8 mouse cellular contexts compared by ENCODE assay signal in the genomic region with DNA sequence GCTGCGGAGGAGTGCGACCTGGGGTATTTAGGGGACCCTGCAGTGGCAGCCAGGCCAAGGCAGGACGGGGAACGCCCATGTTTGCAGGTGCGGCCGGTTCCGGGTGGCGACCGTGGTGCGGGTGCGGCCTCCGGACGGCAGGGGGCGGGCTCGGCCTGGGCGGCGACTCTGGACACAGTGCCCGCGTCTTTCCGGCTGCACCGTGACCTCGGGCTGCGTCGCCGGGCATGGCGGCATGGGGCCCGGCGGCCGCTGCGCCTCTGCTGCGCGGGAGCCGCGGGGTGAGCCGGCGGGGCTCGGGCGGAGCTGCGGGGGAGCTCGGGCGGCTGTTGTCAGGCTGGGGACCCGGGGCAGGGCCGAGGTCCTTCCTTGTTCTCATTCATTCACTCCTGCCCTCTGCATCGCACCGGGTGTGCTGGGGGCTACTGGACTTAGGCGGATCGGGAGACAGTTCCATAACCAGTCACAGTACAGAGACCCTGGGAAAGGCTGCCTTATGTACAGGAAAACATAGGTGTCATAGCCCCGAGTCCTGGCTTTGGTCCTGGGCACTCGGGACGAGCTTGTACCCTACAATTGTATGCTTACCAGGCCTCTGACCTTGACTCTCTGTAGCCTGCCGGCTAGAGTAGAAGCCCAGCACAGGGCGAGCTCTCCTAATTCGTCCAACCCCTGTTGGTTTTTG. TPM values are rescaled to one million over a fixed set of nuclear protein-coding genes. Genes with fewer than 3 reads are reported as not detected.
A peak's percentile ranks its signal among the peaks of the same experiment; 100 is the strongest.
DNase-seq lines count a peak whose midpoint lies in the region; ATAC-seq and TF ChIP-seq lines count a peak whose summit lies in the region.

No protein-coding gene starts in this region.

- peaks cover 21% of the 10 kb centered on the region for H3K4me1 ChIP-seq in lung, embryonic 15.5 days
- H3K4me1 ChIP-seq in olfactory bulb, adult 2 months (ENCODE audit: control insufficient read depth, insufficient read depth, low read length): peaks cover 9% of the 10 kb centered on the region
- H3K4me1 ChIP-seq in thymus, adult 2 months (replicated peaks; ENCODE audit: control insufficient read depth, insufficient read depth, low read length): peaks cover 12% of the 10 kb centered on the region

- WGBS in lung, embryonic 15.5 days: under 1% methylated on average over 53 of the region's 53 CpGs
- under 1% methylated on average over 53 of the region's 53 CpGs for WGBS in olfactory bulb, adult 2 months
- under 1% methylated on average over 53 of the region's 53 CpGs for WGBS in thymus, adult 2 months

- TF ChIP-seq CTCF in olfactory bulb, adult 2 months (IDR thresholded peaks at IDR 0.05; ENCODE audit: insufficient read depth, low read depth, low read length): peak; percentile 81
- TF ChIP-seq CTCF in thymus, adult 2 months (IDR thresholded peaks at IDR 0.05; ENCODE audit: borderline replicate concordance, control insufficient read depth, extremely low read depth, insufficient read depth, low read length, poor library complexity): peak; percentile 88

- no peaks in the 10 kb centered on the region for H3K27me3 ChIP-seq in lung, embryonic 15.5 days
- H3K27me3 ChIP-seq in thymus, adult 2 months (ENCODE audit: control insufficient read depth, insufficient read depth, low read length): no peaks in the 10 kb centered on the region

- H3K9me3 ChIP-seq in lung, embryonic 15.5 days: no peaks in the 10 kb centered on the region

- peak overlapping the region; percentile 75 for H3K4me3 ChIP-seq in lung, embryonic 15.5 days
- H3K4me3 ChIP-seq in olfactory bulb, adult 2 months (ENCODE audit: insufficient read depth, low read depth, low read length): peak overlapping the region; percentile 90
- H3K4me3 ChIP-seq in thymus, adult 2 months (ENCODE audit: control insufficient read depth, insufficient read depth, low read length): peak overlapping the region; percentile 71

- peak; percentile 83 for DNase-seq in MN1 (ENCODE audit: low spot score)
- peak; percentile 94 for DNase-seq in cerebellum, adult 8-10 months
- DNase-seq in forelimb bud, embryonic 11.5 days (ENCODE audit: low read depth, low spot score): peak; percentile 72
- peak; percentile 49 for DNase-seq in layer of hippocampus, adult 9-10 months (ENCODE audit: low spot score)
- peak; percentile 96 for DNase-seq in thymus, adult 2 months

- peak; percentile 92 to 97 for ATAC-seq in hematopoietic stem cell, adult 5-6 weeks (replicated peaks in 1 of 2; ENCODE audit: insufficient read depth in 1 of 2, low FRiP score in 2 of 2, low TSS enrichment in 1 of 2, low read depth in 1 of 2, poor library complexity in 2 of 2, severe bottlenecking in 2 of 2)
- ATAC-seq in lung, embryonic 15.5 days (ENCODE audit: borderline replicate concordance, extremely low read depth, low FRiP score, low TSS enrichment): peak; percentile 90

- no peak overlapping the region for H3K27ac ChIP-seq in lung, embryonic 15.5 days
- no peak overlapping the region for H3K27ac ChIP-seq in olfactory bulb, adult 2 months (ENCODE audit: insufficient read depth, low read depth, low read length)
- no peak overlapping the region for H3K27ac ChIP-seq in thymus, adult 2 months (ENCODE audit: control insufficient read depth, insufficient read depth, low read length)

- peaks cover 18% of the 10 kb centered on the region for H3K36me3 ChIP-seq in lung, embryonic 15.5 days
- H3K36me3 ChIP-seq in thymus, adult 2 months (ENCODE audit: control insufficient read depth, insufficient read depth, low read length): peaks cover 4% of the 10 kb centered on the region; the same call in 1 of the 2 replicates

- peak overlapping the region; percentile 86 for H3K9ac ChIP-seq in lung, embryonic 15.5 days

- H3K4me2 ChIP-seq in lung, embryonic 15.5 days: peak overlapping the region; percentile 83

- TF ChIP-seq POLR2A in olfactory bulb, adult 2 months (IDR thresholded peaks at IDR 0.05; ENCODE audit: insufficient read depth, low read depth, low read length): peak; percentile 87
- TF ChIP-seq POLR2A in thymus, adult 2 months (IDR thresholded peaks at IDR 0.05; ENCODE audit: control insufficient read depth, extremely low read depth, insufficient read depth, low read length, poor library complexity): peak; percentile 66

RNA-seq across cellular contexts. Expression of a gene that starts 0.5 kb away (rescaled TPM):
- 53.2 and 53.4 TPM in 2 replicates for total RNA-seq in hematopoietic stem cell, adult 5-6 weeks (2017)
- 125 and 130 TPM in 2 replicates for polyA plus RNA-seq in lung, embryonic 15.5 days (2015; fragmentation: Nextera tagmentation; extraction: Ambion mirVana)
- not detected in 2 replicates for polyA plus RNA-seq in olfactory bulb, adult 2 months (2012; ENCODE audit: insufficient read depth, insufficient read length, low replicate concordance, missing spikeins)
- 10.6 and 13.6 TPM in 2 replicates for polyA plus RNA-seq in thymus, adult 2 months (2012; rRNA removed)

RNA-seq across cellular contexts. Expression of a gene that starts 23.6 kb away (rescaled TPM):
- 136 and 163 TPM in 2 replicates for total RNA-seq in hematopoietic stem cell, adult 5-6 weeks (2017)
- polyA plus RNA-seq in lung, embryonic 15.5 days (2015; fragmentation: Nextera tagmentation; extraction: Ambion mirVana): 71.8 and 77.0 TPM in 2 replicates
- not detected in 2 replicates for polyA plus RNA-seq in olfactory bulb, adult 2 months (2012; ENCODE audit: insufficient read depth, insufficient read length, low replicate concordance, missing spikeins)
- 45.5 and 49.1 TPM in 2 replicates for polyA plus RNA-seq in thymus, adult 2 months (2012; rRNA removed)

RNA-seq across cellular contexts. Expression of a gene that starts 23.7 kb away (rescaled TPM):
- total RNA-seq in hematopoietic stem cell, adult 5-6 weeks (2017): 11.4 and 11.9 TPM in 2 replicates
- polyA plus RNA-seq in lung, embryonic 15.5 days (2015; fragmentation: Nextera tagmentation; extraction: Ambion mirVana): 32.5 and 35.0 TPM in 2 replicates
- not detected in 2 replicates for polyA plus RNA-seq in olfactory bulb, adult 2 months (2012; ENCODE audit: insufficient read depth, insufficient read length, low replicate concordance, missing spikeins)
- polyA plus RNA-seq in thymus, adult 2 months (2012; rRNA removed): 15.9 and 16.3 TPM in 2 replicates

Comparison
In these comparisons a context has a peak if more than half of its experiments do, and no peak if none do; other contexts are left out.
1. RNA of a gene that starts 0.5 kb away (polyA plus RNA-seq): 125 to 130 TPM in lung, embryonic 15.5 days and 10.6 to 13.6 TPM in thymus, adult 2 months; not detected in olfactory bulb, adult 2 months; every median in the first group is over 10 times any median in the second.
2. Peak in every context shown above with its lines, with median percentiles within 50 percentile points of each other: DNase-seq and H3K4me3 ChIP-seq.